In the genomic region with DNA sequence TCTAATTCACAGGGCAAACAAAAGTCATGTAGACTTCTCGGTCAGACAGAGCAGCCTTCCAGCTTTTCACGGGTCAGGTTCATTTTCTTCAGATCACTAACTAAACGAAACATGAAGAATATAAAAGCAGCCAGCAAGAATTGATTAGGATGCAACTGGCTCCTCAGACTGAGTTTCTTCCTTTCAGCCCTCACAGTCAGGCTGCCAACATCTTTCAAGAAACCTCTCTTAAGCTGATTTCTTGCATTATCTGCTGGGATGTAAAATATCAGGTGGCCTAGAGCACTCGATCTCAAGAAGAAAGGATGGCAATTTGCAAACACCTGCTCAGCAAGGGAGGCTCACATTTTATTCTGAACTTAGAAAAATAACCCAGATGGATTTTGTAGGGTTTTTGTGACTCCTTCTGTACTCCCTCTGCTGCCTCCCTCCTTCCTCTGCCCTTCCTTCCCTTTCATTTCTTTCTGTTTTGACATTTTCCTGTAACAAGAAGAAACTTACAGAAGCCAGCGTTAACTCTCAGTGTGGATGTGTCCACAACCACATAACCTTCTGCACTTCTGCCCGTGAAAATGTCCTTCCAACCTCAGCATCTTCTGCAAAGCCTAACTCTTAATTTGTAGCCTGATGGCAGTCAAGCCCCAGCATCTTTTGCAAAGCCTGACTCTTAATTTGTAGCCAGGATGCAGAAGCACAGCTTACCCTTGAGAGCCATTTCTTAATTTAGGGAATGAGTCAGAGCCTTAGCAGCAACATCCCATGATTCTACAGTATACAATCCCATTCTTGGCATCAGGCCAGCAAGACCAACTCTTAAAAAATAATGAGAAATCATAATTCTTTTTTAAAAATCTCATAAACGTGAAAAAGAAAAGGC, we compare ENCODE assay signal across 7 mouse cellular contexts.
DNase-seq lines count a peak whose midpoint lies in the region; ATAC-seq lines count a peak whose summit lies in the region.

No protein-coding gene starts in this region.

- H3K4me1 ChIP-seq in midbrain, embryonic 13.5 days (replicated peaks): peaks cover 15% of the 10 kb centered on the region
- H3K4me1 ChIP-seq in midbrain, embryonic 11.5 days (ENCODE audit: control insufficient read depth, insufficient read depth, low read length): no peaks in the 10 kb centered on the region

- H3K9me3 ChIP-seq in midbrain, embryonic 13.5 days: no peaks in the 10 kb centered on the region
- no peaks in the 10 kb centered on the region for H3K9me3 ChIP-seq in midbrain, embryonic 11.5 days (ENCODE audit: control insufficient read depth, low read length)

- H3K36me3 ChIP-seq in midbrain, embryonic 13.5 days: no peaks in the 10 kb centered on the region
- H3K36me3 ChIP-seq in midbrain, embryonic 11.5 days (ENCODE audit: control insufficient read depth, insufficient read depth, low read length): no peaks in the 10 kb centered on the region

- ATAC-seq in midbrain, embryonic 13.5 days: peak; percentile 62
- no peak for ATAC-seq in midbrain, embryonic 11.5 days (ENCODE audit: low FRiP score)

- no peak overlapping the region for H3K4me3 ChIP-seq in midbrain, embryonic 13.5 days (replicated peaks)
- H3K4me3 ChIP-seq in midbrain, embryonic 11.5 days (ENCODE audit: low read depth, low read length): no peak overlapping the region

- intact Hi-C loops in left cerebral cortex, postnatal 10 days (cut with DNase I): no loop called here

- no peak for DNase-seq in midbrain, embryonic 11.5 days (ENCODE audit: low spot score, missing footprints)
- peak; percentile 31 to 38 for DNase-seq in frontal cortex, postnatal 10 days (ENCODE audit: low spot score in 2 of 2)
- peak; percentile 60 for DNase-seq in heart, postnatal 4 days
- peak; percentile 62 to 64 for DNase-seq in left cerebral cortex, postnatal 10 days (ENCODE audit: extremely low spot score in 1 of 2, low spot score in 2 of 2)
- peak; percentile 40 to 52 for DNase-seq in right cerebral cortex, postnatal 36 days (ENCODE audit: low spot score in 2 of 2)
- no peak for DNase-seq in thymus, adult 18-20 months

- H3K9ac ChIP-seq in midbrain, embryonic 13.5 days (replicated peaks): no peak overlapping the region
- no peak overlapping the region for H3K9ac ChIP-seq in midbrain, embryonic 11.5 days (ENCODE audit: low read length)

- H3K27me3 ChIP-seq in midbrain, embryonic 13.5 days: no peaks in the 10 kb centered on the region
- H3K27me3 ChIP-seq in midbrain, embryonic 11.5 days (ENCODE audit: control insufficient read depth, insufficient read depth, low read length): no peaks in the 10 kb centered on the region

- peak overlapping the region; percentile 56; the same call in 1 of the 2 replicates for H3K27ac ChIP-seq in midbrain, embryonic 13.5 days
- no peak overlapping the region for H3K27ac ChIP-seq in midbrain, embryonic 11.5 days (ENCODE audit: low read depth, low read length)

- 59% methylated on average over 7 of the region's 7 CpGs for WGBS in midbrain, embryonic 13.5 days
- 75% methylated on average over 7 of the region's 7 CpGs for WGBS in midbrain, embryonic 11.5 days

- H3K4me2 ChIP-seq in midbrain, embryonic 13.5 days (replicated peaks): no peak overlapping the region
- no peak overlapping the region for H3K4me2 ChIP-seq in midbrain, embryonic 11.5 days

Comparison
In these comparisons a context has a peak if more than half of its experiments do, and no peak if none do; other contexts are left out.
1. DNase-seq: peak in frontal cortex, postnatal 10 days (2 of 2), heart, postnatal 4 days (single experiment), left cerebral cortex, postnatal 10 days (2 of 2) and right cerebral cortex, postnatal 36 days (2 of 2); none in midbrain, embryonic 11.5 days (single experiment) and thymus, adult 18-20 months (0 of 2).